16 mouse cellular contexts compared by ENCODE assay signal in genomic region chr19:46958566-46958965, GRCm38 (mm10). TPM values are rescaled to one million over a fixed set of nuclear protein-coding genes. Genes with fewer than 3 reads are reported as not detected.
A peak's percentile ranks its signal among the peaks of the same experiment; 100 is the strongest.
DNase-seq lines count a peak whose midpoint lies in the region; ATAC-seq and TF ChIP-seq lines count a peak whose summit lies in the region.
"Had no signal": no experiment of that assay in that cellular context is flagged by ENCODE, and none has a peak within 500 bp of the region (broad histone marks: within the 10 kb centered on the region; RNA-seq: fewer than 3 reads in every experiment).

No protein-coding gene starts in this region.

- 43% methylated on average over 3 of the region's 3 CpGs for WGBS in embryonic facial prominence, embryonic 15.5 days

- no peak for DNase-seq in layer of hippocampus, adult 2 months (ENCODE audit: low spot score in 2 of 2)
- DNase-seq in layer of hippocampus, adult 11-12 months (ENCODE audit: low spot score), result no peak
- DNase-seq in lung, postnatal 36 days, result peak; percentile 39
- DNase-seq in lung, postnatal 4 days, result no peak
- DNase-seq in left cerebral cortex, adult 9 months (ENCODE audit: low spot score in 2 of 2), result no peak
- DNase-seq in embryo, embryonic 10 days (ENCODE audit: low spot score), result no peak
- DNase-seq: cerebellum, adult 11 months; cerebellum, postnatal 10 days; gastrocnemius, postnatal 25 days; kidney, adult 18-20 months; kidney, postnatal 14 days; retina, postnatal 1 day had no signal

- peaks cover 25% of the 10 kb centered on the region for H3K4me1 ChIP-seq in embryonic facial prominence, embryonic 15.5 days

- no peak for ATAC-seq in embryonic facial prominence, embryonic 15.5 days (ENCODE audit: insufficient number of reproducible peaks, low FRiP score, low TSS enrichment, low read depth)

- no peak for TF ChIP-seq CTCF in layer of hippocampus, adult 2 months (conservative IDR thresholded peaks at IDR 0.05)

- H3K79me2 ChIP-seq in myocyte (ENCODE audit: control insufficient read depth, insufficient read depth), result peaks cover 76% of the 10 kb centered on the region

- no peak overlapping the region for H3ac ChIP-seq in myocyte (ENCODE audit: control insufficient read depth, insufficient read length)

- H3K27me3 ChIP-seq in embryonic facial prominence, embryonic 15.5 days, result no peaks in the 10 kb centered on the region
- no peaks in the 10 kb centered on the region for H3K27me3 ChIP-seq in myocyte (ENCODE audit: control insufficient read depth, insufficient read depth, insufficient read length)
- H3K27me3 ChIP-seq: forebrain, embryonic 12.5 days had no signal

- no peak overlapping the region for H3K4me2 ChIP-seq in embryonic facial prominence, embryonic 15.5 days (replicated peaks)
- H3K4me2 ChIP-seq in myocyte (ENCODE audit: low read depth), result peak overlapping the region; percentile 33
- H3K4me2 ChIP-seq: forebrain, embryonic 12.5 days had no signal

- no peaks in the 10 kb centered on the region for H3K36me3 ChIP-seq in embryonic facial prominence, embryonic 15.5 days
- H3K36me3 ChIP-seq in myocyte (ENCODE audit: control insufficient read depth, insufficient read depth), result no peaks in the 10 kb centered on the region
- H3K36me3 ChIP-seq: forebrain, embryonic 12.5 days had no signal

- H3K27ac ChIP-seq in layer of hippocampus, adult 2 months, result peak overlapping the region; percentile 95; the same call in 1 of the 2 replicates
- 0 out of 2 replicates have a peak overlapping the region, but pooled peaks have one; percentile 9 for H3K27ac ChIP-seq in embryonic facial prominence, embryonic 15.5 days (replicated peaks)
- H3K27ac ChIP-seq: forebrain, embryonic 12.5 days had no signal

- H3K4me3 ChIP-seq in layer of hippocampus, adult 2 months, result no peak overlapping the region
- no peak overlapping the region for H3K4me3 ChIP-seq in embryonic facial prominence, embryonic 15.5 days (replicated peaks)
- no peak overlapping the region for H3K4me3 ChIP-seq in myocyte
- H3K4me3 ChIP-seq: forebrain, embryonic 12.5 days had no signal

- H3K9ac ChIP-seq in embryonic facial prominence, embryonic 15.5 days, result no peak overlapping the region
- H3K9ac ChIP-seq: forebrain, embryonic 12.5 days had no signal

- no peaks in the 10 kb centered on the region for H3K9me3 ChIP-seq in embryonic facial prominence, embryonic 15.5 days (replicated peaks)
- H3K9me3 ChIP-seq: forebrain, embryonic 12.5 days had no signal

- TF ChIP-seq POLR2A in myocyte (IDR thresholded peaks at IDR 0.05; ENCODE audit: insufficient read length, low read depth), result no peak

TF ChIP-seq in myocyte, 11 proteins besides CTCF, POLR2A, EP300 and RAD21:
- peak in 1 of 3 experiments; percentile 4 for TF ChIP-seq MYOD1 (IDR thresholded peaks at IDR 0.05; ENCODE audit: control insufficient read depth in 1 of 3, insufficient read length in 2 of 3, low read depth in 2 of 3)
- no peak for TF ChIP-seq MAX (IDR thresholded peaks at IDR 0.05; ENCODE audit: low read depth)
- TF ChIP-seq REST (IDR thresholded peaks at IDR 0.05; ENCODE audit: insufficient read depth, insufficient read length), result no peak

RNA-seq across cellular contexts. Expression of gene Ina, which starts 55.9 kb away (rescaled TPM):
- 100 to 1,000 TPM; 170 to 180 TPM for total RNA-seq in layer of hippocampus, adult 2 months (2021)
- 5.9 and 7.6 TPM in 2 replicates for polyA plus RNA-seq in embryonic facial prominence, embryonic 15.5 days (2015; fragmentation: Nextera tagmentation; extraction: Ambion mirVana)
- polyA plus RNA-seq in myocyte (2012; fragmentation: generic; extraction: Trizol), result not detected
- total RNA-seq: gastrocnemius, postnatal 25 days had no signal
- polyA plus RNA-seq: heart, postnatal 0 days had no signal

RNA-seq across cellular contexts. Expression of gene Nt5c2, which starts 56.4 kb away (rescaled TPM):
- total RNA-seq in layer of hippocampus, adult 2 months (2021), result 10 to 100 TPM; 80.9 to 84.4 TPM
- 64.9 and 73.4 TPM in 2 replicates for polyA plus RNA-seq in embryonic facial prominence, embryonic 15.5 days (2015; fragmentation: Nextera tagmentation; extraction: Ambion mirVana)
- 19.5 TPM for polyA plus RNA-seq in myocyte (2012; fragmentation: generic; extraction: Trizol)
